Mouse (Mus musculus) heart, embryonic 13.5 days (tissue): ENCODE results near the gene Plxna2. TPM values are rescaled to one million over a fixed set of nuclear protein-coding genes. Genes with fewer than 3 reads are reported as not detected.
A peak's percentile ranks its signal among the peaks of the same experiment; 100 is the strongest.

Experiments
- ATAC-seq: fragments of 200-750 bp; cut with Nextera tagmentation; 2 replicates; pipeline ENCODE4 v1.8.0; 2017; ENCODE audit warnings: moderate TSS enrichment; ENCODE audit not compliant: insufficient number of reproducible peaks, low FRiP score, low TSS enrichment; ENCODE audit errors: extremely low read depth
- H3K27ac ChIP-seq: fragments of 300-500 bp; sonication (generic); replicated peaks from 2 replicates; pipeline ENCODE4 v1.5.1; 2015; ENCODE audit warnings: moderate library complexity, mild to moderate bottlenecking, inconsistent platforms
- H3K27me3 ChIP-seq: fragments of 300-500 bp; sonication (generic); replicated peaks from 2 replicates; pipeline ENCODE4 v1.6.1; 2015; ENCODE audit warnings: mild to moderate bottlenecking, inconsistent platforms
- H3K36me3 ChIP-seq: fragments of 300-500 bp; sonication (generic); 2 replicates; pipeline ENCODE4 v1.6.1; 2015; ENCODE audit warnings: mild to moderate bottlenecking, inconsistent platforms
- H3K4me1 ChIP-seq: fragments of 300-500 bp; sonication (generic); 2 replicates; pipeline ENCODE4 v1.6.1; 2015; ENCODE audit warnings: inconsistent platforms
- H3K4me2 ChIP-seq: fragments of 300-500 bp; sonication (generic); 2 replicates; pipeline ENCODE4 v1.6.1; 2015; ENCODE audit warnings: inconsistent platforms, mild to moderate bottlenecking, moderate library complexity
- H3K4me3 ChIP-seq: fragments of 300-500 bp; sonication (generic); 2 replicates; pipeline ENCODE4 v1.5.1; 2015; ENCODE audit warnings: moderate library complexity, mild to moderate bottlenecking, inconsistent platforms
- H3K9ac ChIP-seq: fragments of 300-500 bp; sonication (generic); 2 replicates; pipeline ENCODE4 v1.6.1; 2015; ENCODE audit warnings: inconsistent platforms, mild to moderate bottlenecking, moderate library complexity
- H3K9me3 ChIP-seq: fragments of 300-500 bp; sonication (generic); 2 replicates; pipeline ENCODE4 v1.6.1; 2016; ENCODE audit warnings: inconsistent platforms
- WGBS: fragments of 180-500 bp; shearing (Covaris S2); methylation state at CpG from one replicate; pipeline ENCODE4 v1.1.7; 2015; ENCODE audit warnings: mixed read lengths; 5-methylcytosine and 5-hydroxymethylcytosine counted together
- polyA plus RNA-seq: library from polyadenylated mRNA; unstranded; fragments of >200 nt; fragmentation: Nextera tagmentation; extraction: Ambion mirVana; gene quantifications from 2 replicates; pipeline ENCODE4 v1.2.1, GENCODE M21; 2015

Plxna2 gene
- polyA plus RNA-seq, 1 experiment from 2014 or later = 6.3 TPM

DNA sequence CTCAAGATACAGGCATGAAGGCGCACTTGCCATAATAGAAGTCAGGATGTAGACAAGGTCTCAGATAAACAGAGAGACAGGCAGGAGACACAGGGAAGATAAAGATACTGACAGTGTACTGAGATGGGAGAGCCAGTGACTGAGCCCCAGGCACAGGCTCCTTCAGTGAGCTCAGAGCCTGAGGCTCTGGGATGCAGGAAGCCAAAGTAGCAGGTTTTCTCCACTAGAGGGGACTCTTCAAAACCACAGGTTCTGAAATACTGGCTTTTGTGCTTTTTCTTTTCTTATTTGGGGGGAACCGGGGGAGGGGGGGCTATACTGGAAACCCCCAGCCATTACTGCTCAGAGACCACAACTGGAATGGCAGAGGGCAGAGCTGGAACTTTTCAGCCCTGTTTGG lies 6.4 kb downstream of the Plxna2 start:
- Histone ChIP-seq H3K4me1 (peaks cover 85% of the 10 kb centered on the region), H3K27ac (no peak overlapping the region), H3K9ac (peak overlapping the region; percentile 59), H3K27me3 (no peaks in the 10 kb centered on the region), H3K4me2 (0 out of 2 replicates have a peak overlapping the region, but pooled peaks have one; percentile 10), H3K4me3 (no peak overlapping the region), H3K36me3 (no peaks in the 10 kb centered on the region), H3K9me3 (no peaks in the 10 kb centered on the region)
- no peak for ATAC-seq
- 33% methylated on average over 2 of the region's 2 CpGs for WGBS

DNA sequence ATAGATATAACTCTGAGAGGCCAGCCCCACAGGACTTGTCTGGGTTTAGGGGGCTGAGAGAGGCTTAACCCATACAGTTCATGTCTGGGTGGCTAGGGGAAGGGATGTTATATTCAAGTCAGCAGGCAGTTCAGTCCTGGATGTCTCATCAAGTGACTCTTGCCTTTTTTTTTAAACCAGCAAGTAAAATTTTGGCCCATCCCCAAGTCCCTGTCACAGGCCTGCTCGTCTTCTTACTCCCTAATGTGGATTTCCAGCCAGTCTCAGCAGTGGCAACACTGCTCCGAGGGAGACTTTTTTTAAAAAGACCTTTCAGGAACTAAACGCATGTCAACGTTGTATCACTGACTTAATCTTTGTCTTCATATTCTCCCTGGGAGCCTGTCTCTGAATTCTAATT lies 7.0 kb downstream of the Plxna2 start:
- H3K9me3 ChIP-seq = no peaks in the 10 kb centered on the region
- no peaks in the 10 kb centered on the region for H3K27me3 ChIP-seq
- 48% methylated on average over 4 of the region's 4 CpGs for WGBS
- ATAC-seq = no peak
- no peak overlapping the region for H3K27ac ChIP-seq
- H3K4me2 ChIP-seq = 0 out of 2 replicates have a peak overlapping the region, but pooled peaks have one; percentile 0
- peaks cover 90% of the 10 kb centered on the region for H3K4me1 ChIP-seq
- peak overlapping the region; percentile 59 for H3K9ac ChIP-seq
- no peak overlapping the region for H3K4me3 ChIP-seq
- H3K36me3 ChIP-seq = no peaks in the 10 kb centered on the region

GRCm38 (mm10) chr1:194626109-194626508 lies 8.1 kb downstream of the Plxna2 start:
- Histone ChIP-seq H3K4me3 (no peak overlapping the region), H3K27ac (no peak overlapping the region), H3K9ac (peak overlapping the region; percentile 33; the same call in 1 of the 2 replicates), H3K4me2 (no peak overlapping the region), H3K36me3 (no peaks in the 10 kb centered on the region), H3K27me3 (no peaks in the 10 kb centered on the region), H3K9me3 (no peaks in the 10 kb centered on the region), H3K4me1 (peaks cover 97% of the 10 kb centered on the region)
- ATAC-seq = no peak
- WGBS = 84% methylated on average over 2 of the region's 2 CpGs

- H3K36me3 ChIP-seq = no peaks in the 10 kb centered on the region
- H3K4me1 ChIP-seq = peaks cover 96% of the 10 kb centered on the region
- H3K9ac ChIP-seq = no peak overlapping the region
- no peak overlapping the region for H3K4me3 ChIP-seq
- H3K27ac ChIP-seq = no peak overlapping the region
- no peak overlapping the region for H3K4me2 ChIP-seq
- no peak for ATAC-seq
- no peaks in the 10 kb centered on the region for H3K9me3 ChIP-seq
- no peaks in the 10 kb centered on the region for H3K27me3 ChIP-seq
Measured at GRCm38 (mm10) chr1:194627286-194627685, 9.3 kb downstream of the Plxna2 start.

GRCm38 (mm10) chr1:194629135-194629689 lies 11.2 kb downstream of the Plxna2 start:
- ATAC-seq = no peak
- Histone ChIP-seq H3K4me3 (no peak overlapping the region), H3K9me3 (no peaks in the 10 kb centered on the region), H3K4me2 (no peak overlapping the region), H3K27ac (0 out of 2 replicates have a peak overlapping the region, but pooled peaks have one; percentile 28), H3K27me3 (no peaks in the 10 kb centered on the region), H3K36me3 (no peaks in the 10 kb centered on the region), H3K9ac (0 out of 2 replicates have a peak overlapping the region, but pooled peaks have one; percentile 10), H3K4me1 (peaks cover 95% of the 10 kb centered on the region)
- 47% methylated on average over 2 of the region's 2 CpGs for WGBS

- ATAC-seq = no peak
- H3K4me1 ChIP-seq = peaks cover 91% of the 10 kb centered on the region
- WGBS = 33% methylated on average over 1 of the region's 1 CpGs
Measured at GRCm38 (mm10) chr1:194630498-194631056, 12.6 kb downstream of the Plxna2 start.

GRCm38 (mm10) chr1:194631574-194631973 lies 13.6 kb downstream of the Plxna2 start:
- peaks cover 88% of the 10 kb centered on the region for H3K4me1 ChIP-seq
- ATAC-seq = no peak

More at GRCm38 (mm10) chr1:194630498-194631056, 12.6 kb downstream of the Plxna2 start:
- H3K27me3 ChIP-seq = no peaks in the 10 kb centered on the region
- H3K9me3 ChIP-seq = no peaks in the 10 kb centered on the region
- H3K36me3 ChIP-seq = no peaks in the 10 kb centered on the region
- no peak overlapping the region for H3K4me3 ChIP-seq
- H3K9ac ChIP-seq = no peak overlapping the region
- H3K27ac ChIP-seq = 0 out of 2 replicates have a peak overlapping the region, but pooled peaks have one; percentile 30
- no peak overlapping the region for H3K4me2 ChIP-seq

GRCm38 (mm10) chr1:194632029-194632428 lies 14.0 kb downstream of the Plxna2 start:
- ATAC-seq = no peak

More at GRCm38 (mm10) chr1:194631574-194631973, 13.6 kb downstream of the Plxna2 start:
- Histone ChIP-seq H3K27me3 (no peaks in the 10 kb centered on the region), H3K9ac (no peak overlapping the region), H3K27ac (no peak overlapping the region), H3K4me3 (no peak overlapping the region), H3K36me3 (no peaks in the 10 kb centered on the region), H3K4me2 (no peak overlapping the region), H3K9me3 (no peaks in the 10 kb centered on the region)
- WGBS = 50% methylated on average over 1 of the region's 1 CpGs

GRCm38 (mm10) chr1:194635411-194635810 lies 17.4 kb downstream of the Plxna2 start:
- Histone ChIP-seq H3K4me3 (no peak overlapping the region), H3K9me3 (no peaks in the 10 kb centered on the region), H3K27ac (peak overlapping the region; percentile 33; the same call in 1 of the 2 replicates), H3K36me3 (no peaks in the 10 kb centered on the region), H3K4me2 (no peak overlapping the region), H3K27me3 (no peaks in the 10 kb centered on the region), H3K4me1 (peaks cover 63% of the 10 kb centered on the region), H3K9ac (0 out of 2 replicates have a peak overlapping the region, but pooled peaks have one; percentile 8)
- no peak for ATAC-seq
- WGBS = 23% methylated on average over 1 of the region's 1 CpGs

More at GRCm38 (mm10) chr1:194632029-194632428, 14.0 kb downstream of the Plxna2 start:
- Histone ChIP-seq H3K27me3 (no peaks in the 10 kb centered on the region), H3K9me3 (no peaks in the 10 kb centered on the region), H3K4me1 (peaks cover 84% of the 10 kb centered on the region), H3K27ac (no peak overlapping the region), H3K36me3 (no peaks in the 10 kb centered on the region), H3K4me3 (no peak overlapping the region), H3K9ac (no peak overlapping the region), H3K4me2 (no peak overlapping the region)
- 46% methylated on average over 1 of the region's 1 CpGs for WGBS

GRCm38 (mm10) chr1:194635942-194636341 lies 17.9 kb downstream of the Plxna2 start:
- no peak overlapping the region for H3K4me3 ChIP-seq
- no peaks in the 10 kb centered on the region for H3K27me3 ChIP-seq
- H3K9me3 ChIP-seq = no peaks in the 10 kb centered on the region
- no peak overlapping the region for H3K4me2 ChIP-seq
- no peak for ATAC-seq
- 46% methylated on average over 3 of the region's 3 CpGs for WGBS
- H3K4me1 ChIP-seq = peaks cover 63% of the 10 kb centered on the region
- no peaks in the 10 kb centered on the region for H3K36me3 ChIP-seq
- H3K9ac ChIP-seq = no peak overlapping the region
- H3K27ac ChIP-seq = peak overlapping the region; percentile 33; the same call in 1 of the 2 replicates

GRCm38 (mm10) chr1:194637391-194638304 lies 19.6 kb downstream of the Plxna2 start:
- no peak for ATAC-seq
- Histone ChIP-seq H3K4me2 (no peak overlapping the region), H3K27ac (no peak overlapping the region), H3K36me3 (no peaks in the 10 kb centered on the region), H3K9me3 (no peaks in the 10 kb centered on the region), H3K27me3 (no peaks in the 10 kb centered on the region), H3K4me1 (peaks cover 65% of the 10 kb centered on the region), H3K9ac (0 out of 2 replicates have a peak overlapping the region, but pooled peaks have one; percentile 28), H3K4me3 (no peak overlapping the region)
- 48% methylated on average over 5 of the region's 5 CpGs for WGBS
